In genomic region chr1:128549442-128549841, GRCm38 (mm10) we compare ENCODE assay signal across 28 mouse cellular contexts. TPM values are rescaled to one million over a fixed set of nuclear protein-coding genes. Genes with fewer than 3 reads are reported as not detected.
DNase-seq lines count a peak whose midpoint lies in the region; ATAC-seq and TF ChIP-seq lines count a peak whose summit lies in the region.
"Had no signal": no experiment of that assay in that cellular context is flagged by ENCODE, and none has a peak within 500 bp of the region (broad histone marks: within the 10 kb centered on the region; RNA-seq: fewer than 3 reads in every experiment).

No protein-coding gene starts in this region.

- peak; percentile 31 for ATAC-seq in CD4-positive, CD25-positive, alpha-beta regulatory T cell, adult 4 months
- peak; percentile 48 for ATAC-seq in granulocyte monocyte progenitor cell, adult 5-6 weeks (replicated peaks; ENCODE audit: poor library complexity, severe bottlenecking)
- ATAC-seq: forebrain, embryonic 13.5 days; intestine, postnatal 0 days; liver, embryonic 12.5 days; liver, postnatal 0 days; midbrain, embryonic 13.5 days had no signal

- H3K4me2 ChIP-seq in myocyte (ENCODE audit: low read depth): peak overlapping the region; percentile 45
- H3K4me2 ChIP-seq: forebrain, embryonic 13.5 days; heart, embryonic 12.5 days; hindbrain, embryonic 13.5 days; liver, embryonic 12.5 days; midbrain, embryonic 13.5 days; neural tube, embryonic 12.5 days; stomach, embryonic 15.5 days had no signal

- DNase-seq in 416B (ENCODE audit: low read depth): peak; percentile 69
- no peak for DNase-seq in layer of hippocampus, postnatal 10 days (ENCODE audit: low spot score in 2 of 2)
- DNase-seq in kidney, adult 18-20 months: no peak
- DNase-seq in heart, adult 11 months: no peak
- DNase-seq in right cerebral cortex, postnatal 14 days: no peak
- DNase-seq: adrenal gland, postnatal 25 days; cerebellum, adult 18-20 months; cerebellum, postnatal 10 days; gastrocnemius, postnatal 14 days; heart, adult 18-20 months; heart, postnatal 4 days; kidney, postnatal 14 days; layer of hippocampus, adult 9-11 months; liver, postnatal 0 days; lung, postnatal 4 days; thymus, postnatal 14 days had no signal

- H3ac ChIP-seq in myocyte (ENCODE audit: control insufficient read depth, insufficient read length): no peak overlapping the region

- TF ChIP-seq POLR2A in myocyte (IDR thresholded peaks at IDR 0.05; ENCODE audit: insufficient read length, low read depth): no peak

- H3K79me2 ChIP-seq in myocyte (ENCODE audit: control insufficient read depth, insufficient read depth): no peaks in the 10 kb centered on the region

- H3K4me3 ChIP-seq in myocyte: no peak overlapping the region
- H3K4me3 ChIP-seq: erythroblast, embryonic 14.5 days; forebrain, embryonic 13.5 days; heart, embryonic 12.5 days; hindbrain, embryonic 13.5 days; liver, embryonic 12.5 days; midbrain, embryonic 13.5 days; neural tube, embryonic 12.5 days; stomach, embryonic 15.5 days had no signal

- H3K27me3 ChIP-seq in myocyte (ENCODE audit: control insufficient read depth, insufficient read depth, insufficient read length): no peaks in the 10 kb centered on the region
- H3K27me3 ChIP-seq: forebrain, embryonic 13.5 days; hindbrain, embryonic 13.5 days; liver, embryonic 12.5 days; neural tube, embryonic 12.5 days; stomach, embryonic 15.5 days had no signal

- no peaks in the 10 kb centered on the region for H3K36me3 ChIP-seq in myocyte (ENCODE audit: control insufficient read depth, insufficient read depth)
- H3K36me3 ChIP-seq: heart, embryonic 12.5 days; hindbrain, embryonic 13.5 days; liver, embryonic 12.5 days; midbrain, embryonic 13.5 days; neural tube, embryonic 12.5 days; stomach, embryonic 15.5 days had no signal

TF ChIP-seq in myocyte, 11 proteins besides CTCF, POLR2A, EP300 and RAD21:
- TF ChIP-seq CEBPB (IDR thresholded peaks at IDR 0.05; ENCODE audit: insufficient read depth, poor library complexity, severe bottlenecking) (no peak), REST (IDR thresholded peaks at IDR 0.05; ENCODE audit: insufficient read depth, insufficient read length) (no peak), MAX (IDR thresholded peaks at IDR 0.05; ENCODE audit: low read depth) (no peak), MYOD1 (IDR thresholded peaks at IDR 0.05; ENCODE audit: control insufficient read depth in 1 of 3, insufficient read length in 2 of 3, low read depth in 2 of 3) (no peak), MYOG (IDR thresholded peaks at IDR 0.05; ENCODE audit: control insufficient read depth in 1 of 3, insufficient read depth in 1 of 3, insufficient read length in 2 of 3, low read depth in 2 of 3) (no peak), E2F4 (IDR thresholded peaks at IDR 0.05; ENCODE audit: insufficient read depth) (no peak), USF1 (IDR thresholded peaks at IDR 0.05; ENCODE audit: low read depth) (no peak), POLR2AphosphoS2 (IDR thresholded peaks at IDR 0.05; ENCODE audit: insufficient read length, low read depth) (no peak), TCF3 (IDR thresholded peaks at IDR 0.05; ENCODE audit: insufficient read length, low read depth) (no peak), SRF (IDR thresholded peaks at IDR 0.05; ENCODE audit: control insufficient read depth, insufficient read length, low read depth) (no peak), TCF12 (IDR thresholded peaks at IDR 0.05; ENCODE audit: insufficient read depth, poor library complexity, severe bottlenecking) (no peak)
TF ChIP-seq in myocyte: peak in this region for 0.

RNA-seq across cellular contexts. Expression of gene Cxcr4, which starts 42.7 kb away (rescaled TPM):
- 10 to 100 TPM in 1 of 2 experiments, 1 to 10 TPM in 1; 5.6 to 29.9 TPM for polyA plus RNA-seq in CD4-positive, CD25-positive, alpha-beta regulatory T cell, adult 4 months (2017; shearing (Covaris generic))
- total RNA-seq in granulocyte monocyte progenitor cell, adult 5-6 weeks (2014; fragmentation: Nextera tagmentation): 151 and 195 TPM in 2 replicates
- 178 and 196 TPM in 2 replicates for total RNA-seq in granulocyte monocyte progenitor cell, adult 5-6 weeks (2017)
- polyA plus RNA-seq in myocyte (2012; fragmentation: generic; extraction: Trizol): 5.1 TPM
- 10 to 100 TPM; 19.5 to 22.5 TPM for total RNA-seq in layer of hippocampus, postnatal 10 days (2021)
- polyA plus RNA-seq: erythroblast, embryonic 14.5 days had no signal

Comparison
In these comparisons a context has a peak if more than half of its experiments do, and no peak if none do; other contexts are left out.
1. RNA of gene Cxcr4, which starts 42.7 kb away (total RNA-seq): 151 to 196 TPM in granulocyte monocyte progenitor cell, adult 5-6 weeks; 19.5 to 22.5 TPM in layer of hippocampus, postnatal 10 days; every median in the first group is over 4 times any median in the second.